Mouse (Mus musculus): Measurements from ENCODE around the gene Zc3h12c.

- TF ChIP-seq GATA1 (IDR thresholded peaks at IDR 0.05; ENCODE audit: borderline replicate concordance, low read length) (peak; percentile 75; the same call in 2 of the 3 replicates), FLI1 (IDR thresholded peaks at IDR 0.05; ENCODE audit: low read length) (no peak)
These were observed 7.0 kb upstream of the Zc3h12c start for GRCm38 (mm10) chr9:52175257-52175859.

All from megakaryocyte, embryonic 14.5 days (primary cell).